Mouse (Mus musculus): ENCODE data around the gene Pde8b. TPM values are rescaled to one million over a fixed set of nuclear protein-coding genes. Genes with fewer than 3 reads are reported as not detected.

Gene Pde8b
- polyA plus RNA-seq, 1 experiment from 2014 or later, result 3.5 TPM

DNA sequence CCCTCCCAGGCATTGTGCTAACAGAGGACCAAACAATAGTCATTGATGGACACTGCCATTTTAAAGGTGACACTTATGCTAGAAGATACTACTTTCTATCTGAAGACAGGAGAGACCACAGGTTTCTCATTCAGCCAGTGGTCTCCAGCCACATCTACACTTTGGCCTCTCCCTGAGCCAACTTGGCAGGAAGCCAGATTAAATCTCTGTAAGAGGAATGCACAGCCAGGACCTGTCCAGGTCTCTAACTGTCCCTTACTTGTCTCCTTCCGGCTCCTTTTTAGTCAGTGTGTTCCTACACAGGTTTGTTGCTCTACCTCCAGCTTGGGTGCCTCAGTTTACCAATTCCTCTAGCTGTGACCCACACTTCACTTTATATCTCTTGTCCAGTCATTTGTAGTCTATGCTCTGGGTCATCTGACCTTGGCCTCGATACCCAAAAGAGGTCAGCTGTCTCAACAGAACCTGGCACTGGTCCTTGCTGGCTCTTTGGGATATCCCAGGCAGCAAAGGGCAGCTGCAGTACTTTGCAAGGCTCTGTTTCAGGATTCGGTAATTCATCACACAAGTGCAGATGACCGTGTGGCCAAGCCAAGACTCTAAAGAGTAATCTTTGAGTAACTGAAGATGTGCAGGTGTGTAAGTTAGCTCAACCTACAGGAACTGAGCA lies 124.5 kb downstream of the Pde8b start:
- H3K36me3 ChIP-seq, result no peaks in the 10 kb centered on the region
- H3K4me2 ChIP-seq (replicated peaks), result no peak overlapping the region
- no peaks in the 10 kb centered on the region for H3K4me1 ChIP-seq
- 89% methylated on average over 4 of the region's 4 CpGs for WGBS
- H3K4me3 ChIP-seq, result no peak overlapping the region
- ATAC-seq (ENCODE audit: low FRiP score, low read depth), result no peak
- no peak overlapping the region for H3K9ac ChIP-seq (replicated peaks)
- no peaks in the 10 kb centered on the region for H3K27me3 ChIP-seq
- no peaks in the 10 kb centered on the region for H3K9me3 ChIP-seq
- no peak overlapping the region for H3K27ac ChIP-seq (replicated peaks)

DNA sequence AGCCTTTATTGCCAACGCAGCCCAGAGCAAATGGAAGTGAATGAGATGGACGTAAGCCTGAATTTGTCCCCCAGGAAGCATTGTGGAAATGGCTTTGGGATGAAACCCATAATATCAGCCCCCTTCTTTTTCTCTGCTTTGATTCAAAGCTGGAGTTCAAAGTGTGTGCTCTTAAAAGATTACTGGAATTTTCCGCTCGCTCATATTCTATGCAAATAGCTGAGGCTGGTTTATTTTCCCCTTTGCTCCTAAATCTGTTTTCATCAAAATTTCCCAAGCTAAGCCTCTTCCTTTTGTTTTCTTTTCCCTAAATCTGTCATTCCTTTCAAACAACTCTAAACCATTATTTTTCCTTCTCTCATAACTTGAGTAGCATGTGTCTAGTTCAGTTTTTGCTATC lies 129.6 kb downstream of the Pde8b start:
- Histone ChIP-seq H3K4me2 (replicated peaks) (no peak overlapping the region), H3K4me1 (no peaks in the 10 kb centered on the region), H3K9me3 (no peaks in the 10 kb centered on the region), H3K36me3 (no peaks in the 10 kb centered on the region), H3K4me3 (no peak overlapping the region), H3K9ac (replicated peaks) (no peak overlapping the region), H3K27ac (replicated peaks) (no peak overlapping the region), H3K27me3 (no peaks in the 10 kb centered on the region)
- 85% methylated on average over 4 of the region's 4 CpGs for WGBS
- no peak for ATAC-seq (ENCODE audit: low FRiP score, low read depth)

DNA sequence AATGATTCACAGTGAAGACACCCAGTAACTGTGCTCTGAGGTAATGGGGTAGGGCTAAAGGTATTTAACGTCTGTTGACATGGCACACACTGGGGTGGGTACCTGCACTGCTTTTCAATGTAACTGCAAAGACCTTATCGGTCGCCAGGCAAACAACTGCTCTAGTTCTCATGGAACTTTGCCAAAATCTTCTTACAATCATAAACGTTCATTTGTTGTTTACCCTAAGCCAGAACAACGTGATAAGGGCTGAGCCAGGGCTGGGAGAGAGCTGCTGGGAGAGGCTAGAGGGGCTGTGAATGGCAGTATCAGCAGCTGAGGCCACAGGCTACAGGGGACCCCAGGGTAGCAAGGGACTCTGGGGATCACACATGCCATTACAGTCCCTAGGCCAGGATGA lies 136.4 kb downstream of the Pde8b start:
- Histone ChIP-seq H3K4me2 (replicated peaks) (no peak overlapping the region), H3K27ac (replicated peaks) (no peak overlapping the region), H3K4me3 (no peak overlapping the region), H3K36me3 (no peaks in the 10 kb centered on the region), H3K9ac (replicated peaks) (no peak overlapping the region), H3K9me3 (no peaks in the 10 kb centered on the region), H3K4me1 (no peaks in the 10 kb centered on the region), H3K27me3 (no peaks in the 10 kb centered on the region)
- no peak for ATAC-seq (ENCODE audit: low FRiP score, low read depth)
- WGBS, result 74% methylated on average over 5 of the region's 5 CpGs

DNA sequence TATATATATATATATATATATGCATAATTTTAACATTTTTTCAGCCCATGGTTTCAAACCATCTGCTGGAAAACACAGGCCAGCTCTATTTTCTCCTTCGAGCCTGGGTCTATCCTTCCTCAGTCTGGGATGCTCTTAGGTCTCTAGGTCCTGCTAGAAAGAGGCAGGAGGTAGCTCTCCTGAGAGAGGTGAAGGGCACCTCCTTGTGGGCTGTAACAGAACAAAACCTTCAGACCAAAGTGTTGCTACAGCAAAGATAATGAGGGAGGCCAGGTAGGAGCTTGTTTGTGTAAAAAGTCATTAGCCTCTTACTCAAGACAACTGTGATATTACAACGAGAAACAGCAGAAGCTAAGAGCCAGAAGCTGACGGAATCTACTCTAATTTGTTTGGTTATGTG lies 140.6 kb downstream of the Pde8b start:
- no peak overlapping the region for H3K4me2 ChIP-seq (replicated peaks)
- no peak for ATAC-seq (ENCODE audit: low FRiP score, low read depth)
- WGBS, result 73% methylated on average over 3 of the region's 3 CpGs
- no peaks in the 10 kb centered on the region for H3K9me3 ChIP-seq
- no peaks in the 10 kb centered on the region for H3K36me3 ChIP-seq
- H3K4me3 ChIP-seq, result no peak overlapping the region
- no peaks in the 10 kb centered on the region for H3K4me1 ChIP-seq
- no peak overlapping the region for H3K27ac ChIP-seq (replicated peaks)
- no peak overlapping the region for H3K9ac ChIP-seq (replicated peaks)
- no peaks in the 10 kb centered on the region for H3K27me3 ChIP-seq

DNA sequence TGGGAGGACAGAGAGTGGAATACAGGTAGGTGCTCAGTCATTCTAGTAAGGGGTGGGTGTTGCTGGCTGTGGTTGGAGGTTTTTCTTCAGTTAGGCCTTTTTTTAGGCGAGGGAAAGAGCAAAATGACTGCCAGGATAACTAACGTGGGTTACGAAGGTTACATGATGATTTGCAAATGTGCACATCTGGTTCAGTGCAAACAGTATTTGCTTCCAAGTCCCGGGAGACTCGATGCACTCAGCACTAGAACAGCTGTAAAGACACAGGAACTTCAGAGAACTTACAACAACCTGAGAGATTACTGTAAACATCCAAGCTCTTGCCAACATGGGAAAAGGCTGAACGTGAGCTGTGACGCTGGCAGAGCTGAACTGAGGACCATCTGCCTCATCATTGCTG lies 142.1 kb downstream of the Pde8b start:
- Histone ChIP-seq H3K27ac (replicated peaks) (no peak overlapping the region), H3K9ac (replicated peaks) (no peak overlapping the region), H3K4me3 (no peak overlapping the region), H3K36me3 (no peaks in the 10 kb centered on the region), H3K27me3 (no peaks in the 10 kb centered on the region), H3K9me3 (no peaks in the 10 kb centered on the region), H3K4me1 (no peaks in the 10 kb centered on the region), H3K4me2 (replicated peaks) (no peak overlapping the region)
- no peak for ATAC-seq (ENCODE audit: low FRiP score, low read depth)
- 74% methylated on average over 7 of the region's 7 CpGs for WGBS

DNA sequence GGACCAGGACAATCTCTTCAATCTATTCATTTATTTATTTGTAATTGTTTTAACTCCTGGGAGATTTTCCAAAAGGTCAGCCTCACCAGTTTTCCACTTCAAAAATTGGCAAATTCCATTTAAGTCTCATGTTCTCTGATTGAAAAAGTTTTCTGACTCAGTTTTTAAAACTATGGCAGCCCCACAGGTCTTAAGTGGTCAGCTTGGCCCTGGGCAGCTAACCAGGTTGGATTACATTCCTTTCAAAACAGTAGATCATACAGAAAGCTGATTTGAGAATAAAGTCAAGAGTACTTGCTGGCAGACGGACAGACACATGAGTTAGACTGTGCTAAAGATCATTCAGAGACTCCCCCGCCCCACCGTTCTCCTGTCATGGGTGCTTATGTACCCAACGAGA lies 145.3 kb downstream of the Pde8b start:
- Histone ChIP-seq H3K27ac (replicated peaks) (no peak overlapping the region), H3K4me2 (replicated peaks) (no peak overlapping the region), H3K27me3 (no peaks in the 10 kb centered on the region), H3K9ac (replicated peaks) (no peak overlapping the region), H3K9me3 (no peaks in the 10 kb centered on the region), H3K4me3 (no peak overlapping the region), H3K36me3 (no peaks in the 10 kb centered on the region), H3K4me1 (no peaks in the 10 kb centered on the region)
- no peak for ATAC-seq (ENCODE audit: low FRiP score, low read depth)
- WGBS, result 54% methylated on average over 4 of the region's 4 CpGs

DNA sequence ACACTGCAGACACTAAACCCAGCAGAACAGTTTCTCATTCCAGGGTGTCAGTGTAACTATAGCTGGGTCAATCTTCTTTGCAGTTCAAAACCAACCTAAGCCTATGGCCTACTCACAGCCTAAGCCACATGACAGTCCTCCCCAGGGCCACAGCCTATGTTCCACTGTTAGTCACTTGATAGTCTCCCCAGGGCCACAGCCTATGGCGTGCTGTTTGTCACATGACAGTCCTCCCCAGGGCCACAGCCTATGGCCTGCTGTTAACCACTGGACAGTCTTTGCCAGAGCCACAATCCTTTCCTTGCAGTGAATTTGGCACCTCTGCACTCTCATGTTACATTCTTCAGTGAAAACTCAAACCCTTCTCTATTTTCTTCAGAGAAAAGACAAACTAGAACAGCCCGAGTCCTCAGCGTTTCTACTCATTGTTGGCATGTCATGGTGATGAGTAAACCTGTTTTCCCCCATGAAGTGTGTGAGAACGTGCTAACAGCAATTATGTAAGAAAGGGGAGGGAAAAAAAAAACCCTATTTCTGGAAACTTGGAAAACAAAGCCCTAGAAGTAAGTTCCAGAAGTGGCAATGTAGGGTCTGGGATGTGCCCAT lies 147.0 kb downstream of the Pde8b start:
- Histone ChIP-seq H3K4me2 (replicated peaks) (no peak overlapping the region), H3K27me3 (no peaks in the 10 kb centered on the region), H3K36me3 (no peaks in the 10 kb centered on the region), H3K27ac (replicated peaks) (no peak overlapping the region), H3K4me1 (no peaks in the 10 kb centered on the region), H3K4me3 (no peak overlapping the region), H3K9ac (replicated peaks) (no peak overlapping the region), H3K9me3 (no peaks in the 10 kb centered on the region)
- no peak for ATAC-seq (ENCODE audit: low FRiP score, low read depth)
- 73% methylated on average over 4 of the region's 4 CpGs for WGBS

DNA sequence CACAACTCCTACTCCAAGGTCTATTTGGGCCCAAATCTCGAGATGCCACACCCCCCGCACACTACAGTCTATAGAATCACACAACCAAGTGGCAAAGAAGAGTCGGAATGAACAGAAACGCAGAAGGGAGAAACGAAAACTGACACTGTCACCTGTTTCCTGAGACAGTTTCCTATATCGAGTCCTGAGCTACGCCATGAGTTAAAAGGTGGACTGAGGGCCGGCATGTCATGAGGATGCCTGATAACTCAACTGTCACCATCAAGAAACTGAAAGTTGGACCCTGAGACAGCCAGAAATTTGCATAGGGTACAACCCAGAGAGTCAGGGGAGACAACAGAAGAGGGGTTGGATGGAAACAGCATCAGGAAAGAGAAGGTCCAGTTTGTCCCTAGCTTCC lies 148.8 kb downstream of the Pde8b start:
- H3K9ac ChIP-seq (replicated peaks), result no peak overlapping the region
- no peak overlapping the region for H3K4me2 ChIP-seq (replicated peaks)
- H3K9me3 ChIP-seq, result no peaks in the 10 kb centered on the region
- ATAC-seq (ENCODE audit: low FRiP score, low read depth), result no peak
- no peaks in the 10 kb centered on the region for H3K27me3 ChIP-seq
- WGBS, result 90% methylated on average over 8 of the region's 8 CpGs
- no peak overlapping the region for H3K4me3 ChIP-seq
- no peaks in the 10 kb centered on the region for H3K36me3 ChIP-seq
- H3K4me1 ChIP-seq, result no peaks in the 10 kb centered on the region
- no peak overlapping the region for H3K27ac ChIP-seq (replicated peaks)

DNA sequence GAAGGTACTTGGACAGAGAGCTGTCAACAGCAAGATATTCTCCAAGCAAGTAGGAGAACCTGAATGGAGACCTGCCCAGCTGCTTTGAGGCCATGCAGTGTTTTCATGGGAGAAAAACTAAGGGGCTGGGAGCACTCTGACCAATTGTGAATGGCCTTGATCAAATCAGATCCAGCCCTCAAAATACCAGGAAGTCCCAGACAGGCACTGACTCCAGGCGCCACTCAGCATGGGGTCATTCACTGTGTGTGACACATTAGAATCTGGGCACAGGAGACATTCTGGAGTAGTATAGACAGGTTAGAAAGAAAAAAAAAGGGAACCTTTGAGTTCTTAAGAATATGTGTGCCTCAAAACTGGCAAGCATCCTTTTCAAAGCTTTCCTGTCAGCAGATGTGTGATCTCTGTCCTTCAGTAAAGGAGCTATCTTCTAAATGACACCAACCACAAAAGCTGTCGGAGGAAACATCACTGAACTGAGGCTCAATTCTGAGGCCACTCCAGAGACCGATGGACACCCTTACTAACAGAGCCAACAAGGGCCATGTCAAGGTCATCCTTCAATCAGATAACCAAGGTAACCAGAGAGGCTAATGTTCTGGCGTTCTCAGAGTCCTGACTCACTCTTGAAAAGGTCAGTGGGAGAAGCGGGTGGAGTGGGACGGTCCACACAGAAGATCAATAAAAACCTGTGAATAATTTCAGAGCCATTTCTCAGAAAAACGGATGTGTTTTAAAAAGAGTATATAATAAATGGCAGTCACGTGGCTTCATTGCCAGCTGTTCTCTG lies 151.0 kb downstream of the Pde8b start:
- 79% methylated on average over 8 of the region's 8 CpGs for WGBS

DNA sequence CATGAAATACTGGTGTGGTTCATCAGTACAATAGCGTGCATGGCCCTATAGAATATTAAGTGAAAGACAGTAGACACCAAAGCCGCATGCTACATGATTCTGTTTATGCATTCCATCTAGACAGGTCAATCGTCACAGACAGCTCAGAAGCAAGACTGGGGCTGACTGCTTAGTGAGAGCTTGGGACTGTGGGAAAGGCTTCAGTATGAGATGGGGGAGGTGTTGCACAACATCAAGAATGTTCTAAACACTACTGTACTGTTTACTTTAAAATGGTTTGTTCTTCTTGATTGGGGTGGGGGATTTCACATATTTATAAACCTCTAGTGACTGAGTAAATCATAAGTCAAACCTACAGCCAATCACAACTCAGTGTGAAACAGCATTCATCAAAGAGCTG lies 153.5 kb downstream of the Pde8b start:
- Histone ChIP-seq H3K27ac (replicated peaks) (no peak overlapping the region), H3K4me1 (peaks cover 3% of the 10 kb centered on the region; the same call in 1 of the 2 replicates), H3K9me3 (no peaks in the 10 kb centered on the region), H3K4me3 (no peak overlapping the region), H3K27me3 (no peaks in the 10 kb centered on the region), H3K9ac (replicated peaks) (no peak overlapping the region), H3K36me3 (no peaks in the 10 kb centered on the region), H3K4me2 (replicated peaks) (no peak overlapping the region)
- no peak for ATAC-seq (ENCODE audit: low FRiP score, low read depth)
- WGBS, result 82% methylated on average over 3 of the region's 3 CpGs

More for the DNA sequence above, 151.0 kb downstream of the Pde8b start:
- H3K27me3 ChIP-seq, result no peaks in the 10 kb centered on the region
- no peaks in the 10 kb centered on the region for H3K9me3 ChIP-seq
- H3K4me2 ChIP-seq (replicated peaks), result no peak overlapping the region
- H3K4me3 ChIP-seq, result no peak overlapping the region
- H3K9ac ChIP-seq (replicated peaks), result no peak overlapping the region
- H3K27ac ChIP-seq (replicated peaks), result no peak overlapping the region
- no peak for ATAC-seq (ENCODE audit: low FRiP score, low read depth)
- H3K4me1 ChIP-seq, result peaks cover 3% of the 10 kb centered on the region; the same call in 1 of the 2 replicates
- H3K36me3 ChIP-seq, result no peaks in the 10 kb centered on the region

DNA sequence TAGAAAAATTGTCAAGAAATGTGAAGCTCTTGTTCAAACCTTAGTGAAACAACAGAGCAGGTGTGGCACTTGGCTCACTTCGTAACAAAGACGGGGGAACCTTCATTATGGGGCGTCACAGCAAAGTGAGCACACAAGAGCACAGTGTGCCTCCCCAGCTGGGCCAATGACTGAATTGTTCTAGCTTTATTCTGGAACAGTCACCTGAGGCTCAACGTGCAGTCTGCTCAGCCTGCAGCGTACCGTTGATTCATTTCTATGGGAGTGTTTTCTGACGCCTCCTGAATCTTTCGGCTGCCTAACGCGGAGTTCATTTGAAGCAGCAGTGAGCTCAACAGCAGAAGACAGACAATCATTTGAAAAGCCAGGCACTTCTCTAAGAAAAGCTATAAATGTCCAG lies 154.3 kb downstream of the Pde8b start:
- H3K9ac ChIP-seq (replicated peaks), result no peak overlapping the region
- no peaks in the 10 kb centered on the region for H3K36me3 ChIP-seq
- no peak overlapping the region for H3K4me2 ChIP-seq (replicated peaks)
- no peaks in the 10 kb centered on the region for H3K9me3 ChIP-seq
- no peak overlapping the region for H3K27ac ChIP-seq (replicated peaks)
- peaks cover 3% of the 10 kb centered on the region; the same call in 1 of the 2 replicates for H3K4me1 ChIP-seq
- no peaks in the 10 kb centered on the region for H3K27me3 ChIP-seq
- WGBS, result 80% methylated on average over 10 of the region's 10 CpGs
- no peak overlapping the region for H3K4me3 ChIP-seq
- no peak for ATAC-seq (ENCODE audit: low FRiP score, low read depth)

Data from midbrain, embryonic 12.5 days (tissue).